Mouse (Mus musculus) CH12.LX (cell line): ENCODE data around the gene Ubqln1. TPM values are rescaled to one million over a fixed set of nuclear protein-coding genes. Genes with fewer than 3 reads are reported as not detected.

Experiments
- DNase-seq: peaks from one replicate; pipeline ENCODE4 v3.0.0-alpha.2; 2013; ENCODE audit errors: extremely low read depth
- H3K27ac ChIP-seq: 2 replicates; pipeline ENCODE4 v1.5.1; 2012; ENCODE audit warnings: low read depth, mild to moderate bottlenecking, control low read depth, moderate library complexity; ENCODE audit not compliant: insufficient read depth
- H3K27me3 ChIP-seq: replicated peaks from 2 replicates; pipeline ENCODE3; 2012; ENCODE audit warnings: inconsistent platforms
- H3K36me3 ChIP-seq, 2 experiments: replicated peaks in 1 of 2; 2 replicates each; pipeline versions ENCODE3 to v1.6.1; 2012; ENCODE audit warnings: inconsistent platforms in 1 of 2, low read length in 1 of 2, mild to moderate bottlenecking in 1 of 2, mixed read lengths in 1 of 2, moderate library complexity in 1 of 2; ENCODE audit not compliant: control insufficient read depth in 1 of 2, insufficient read depth in 1 of 2
- H3K4me1 ChIP-seq, 2 experiments: 2 replicates each; pipeline ENCODE4 v1.6.1; 2012; ENCODE audit warnings: inconsistent platforms in 1 of 2, moderate library complexity in 1 of 2; ENCODE audit not compliant: insufficient read depth in 2 of 2, control insufficient read depth in 1 of 2
- H3K4me2 ChIP-seq: 2 replicates; pipeline ENCODE4 v1.6.1; 2012; ENCODE audit warnings: low read depth, mild to moderate bottlenecking, control low read depth; ENCODE audit not compliant: poor library complexity, insufficient read depth, severe bottlenecking
- H3K4me3 ChIP-seq, 3 experiments: fragments of 150-350 bp in 1 of 3; sonication (generic) in 1 of 3; replicated peaks in 1 of 3; 2 replicates each; pipeline versions ENCODE3 to v1.5.1; 2011 to 2012; ENCODE audit warnings: low read depth in 2 of 3, low read length in 2 of 3, mild to moderate bottlenecking in 2 of 3, moderate library complexity in 2 of 3, control low read depth in 1 of 3, improper control_type of control experiment in 1 of 3, inconsistent platforms in 1 of 3, mixed read lengths in 1 of 3; ENCODE audit not compliant: poor library complexity in 1 of 3
- H3K79me2 ChIP-seq: replicated peaks from 2 replicates; pipeline ENCODE4 v1.6.1; 2012; ENCODE audit warnings: mild to moderate bottlenecking, moderate library complexity; ENCODE audit not compliant: control insufficient read depth, poor library complexity, insufficient read depth, severe bottlenecking; ENCODE audit errors: extremely low read depth
- H3K9ac ChIP-seq: 2 replicates; pipeline ENCODE4 v1.6.1; 2012; ENCODE audit warnings: low read depth, mild to moderate bottlenecking, control low read depth, moderate library complexity; ENCODE audit not compliant: insufficient read depth
- H3K9me3 ChIP-seq: replicated peaks from 2 replicates; pipeline ENCODE3; 2012; ENCODE audit warnings: low read length, inconsistent platforms, mixed read lengths
- EP300 ChIP-seq: IDR thresholded peaks from 2 replicates; pipeline ENCODE4 v1.6.1; 2011; ENCODE audit warnings: low read length, improper control_type of control experiment
- ETS1 ChIP-seq: conservative IDR thresholded peaks from 2 replicates; pipeline ENCODE4 v1.6.1; 2012; ENCODE audit warnings: low read depth, mild to moderate bottlenecking, inconsistent platforms, low read length, improper control_type of control experiment, moderate library complexity
- GABPA ChIP-seq: IDR thresholded peaks from 2 replicates; pipeline ENCODE4 v1.6.1; 2012; ENCODE audit warnings: low read depth, low read length, improper control_type of control experiment, inconsistent platforms; ENCODE audit not compliant: insufficient replicate concordance
- HCFC1 ChIP-seq: IDR thresholded peaks from 2 replicates; pipeline ENCODE4 v1.6.1; 2012; ENCODE audit warnings: low read depth, mild to moderate bottlenecking, inconsistent platforms, low read length, improper control_type of control experiment
- IRF4 ChIP-seq: IDR thresholded peaks from 2 replicates; pipeline ENCODE4 v1.6.1; 2014; ENCODE audit warnings: low read depth, mild to moderate bottlenecking, inconsistent platforms, low read length, improper control_type of control experiment
- JUN ChIP-seq: IDR thresholded peaks from 2 replicates; pipeline ENCODE4 v1.6.1; 2011; ENCODE audit warnings: low read depth, mild to moderate bottlenecking, low read length, improper control_type of control experiment, moderate library complexity; ENCODE audit not compliant: insufficient read depth
- JUND ChIP-seq: conservative IDR thresholded peaks from 2 replicates; pipeline ENCODE4 v1.6.1; 2011; ENCODE audit warnings: low read depth, low read length, improper control_type of control experiment
- MAFK ChIP-seq: IDR thresholded peaks from 2 replicates; pipeline ENCODE4 v1.6.1; 2011; ENCODE audit warnings: low read length, improper control_type of control experiment; ENCODE audit not compliant: insufficient replicate concordance
- MAX ChIP-seq: IDR thresholded peaks from 2 replicates; pipeline ENCODE4 v1.6.1; 2011; ENCODE audit warnings: low read length, improper control_type of control experiment
- MAZ ChIP-seq: IDR thresholded peaks from 2 replicates; pipeline ENCODE4 v1.6.1; 2012; ENCODE audit warnings: low read depth, mild to moderate bottlenecking, inconsistent platforms, low read length, improper control_type of control experiment, moderate library complexity
- MEF2A ChIP-seq: IDR thresholded peaks from 2 replicates; pipeline ENCODE4 v1.6.1; 2014; ENCODE audit warnings: low read depth, mild to moderate bottlenecking, inconsistent platforms, low read length, improper control_type of control experiment, borderline replicate concordance
- NELFE ChIP-seq: IDR thresholded peaks from 2 replicates; pipeline ENCODE4 v1.6.1; 2011; ENCODE audit warnings: low read depth, low read length, improper control_type of control experiment
- PAX5 ChIP-seq: IDR thresholded peaks from 2 replicates; pipeline ENCODE4 v1.6.1; 2012; ENCODE audit warnings: low read length, inconsistent platforms, mixed read lengths
- POLR2A ChIP-seq: IDR thresholded peaks from 2 replicates; pipeline ENCODE4 v1.6.1; 2011; ENCODE audit warnings: low read depth, mild to moderate bottlenecking, improper control_type of control experiment, low read length
- RAD21 ChIP-seq: IDR thresholded peaks from 2 replicates; pipeline ENCODE4 v1.6.1; 2011; ENCODE audit warnings: low read depth, mild to moderate bottlenecking, low read length, improper control_type of control experiment, moderate library complexity
- RCOR1 ChIP-seq: conservative IDR thresholded peaks from 2 replicates; pipeline ENCODE4 v1.6.1; 2012; ENCODE audit warnings: low read depth, mild to moderate bottlenecking, inconsistent platforms, low read length, improper control_type of control experiment
- SIN3A ChIP-seq: IDR thresholded peaks from 2 replicates; pipeline ENCODE4 v1.6.1; 2012; ENCODE audit warnings: low read length, improper control_type of control experiment, inconsistent platforms
- TBP ChIP-seq: conservative IDR thresholded peaks from 2 replicates; pipeline ENCODE4 v1.6.1; 2011; ENCODE audit warnings: low read depth, low read length, improper control_type of control experiment
- TCF12 ChIP-seq: IDR thresholded peaks from 2 replicates; pipeline ENCODE4 v1.6.1; 2014; ENCODE audit warnings: low read depth, mild to moderate bottlenecking, inconsistent platforms, low read length, improper control_type of control experiment
- UBTF ChIP-seq: IDR thresholded peaks from 2 replicates; pipeline ENCODE4 v1.6.1; 2012; ENCODE audit warnings: low read depth, mild to moderate bottlenecking, inconsistent platforms, low read length, improper control_type of control experiment, moderate library complexity
- ZKSCAN1 ChIP-seq: IDR thresholded peaks from 2 replicates; pipeline ENCODE4 v1.6.1; 2012; ENCODE audit warnings: low read depth, inconsistent platforms, low read length, improper control_type of control experiment, borderline replicate concordance
- dilution Hi-C: fragments of 300-500 bp; cut with MboI; formaldehyde crosslinking; loops from 2 replicates; pipeline ENCODE4 v1.14.3; 2020; ENCODE audit warnings: low sequenced_read_pairs; ENCODE audit not compliant: extremely low pct_unique_long_range_greater_than_20kb, extremely low pct_ligation_motif_present
- in situ Hi-C: fragments of 300-500 bp; cut with MboI; formaldehyde crosslinking; loops from 3 replicates; pipeline ENCODE4 v1.14.3; 2019; ENCODE audit warnings: low sequenced_read_pairs, low pct_ligation_motif_present, low pct_unique_long_range_greater_than_20kb, mixed read lengths
- polyA plus RNA-seq: library from polyadenylated mRNA; unstranded; fragments of >175 nt; gene quantifications from 2 replicates; pipeline ENCODE4 v1.2.1, GENCODE M21; 2012; ENCODE audit warnings: low read depth; ENCODE audit not compliant: insufficient read length
- total RNA-seq, 2 experiments: library from RNA; depleted of rRNA; stranded (reverse); fragments of 300-350 nt in 1 of 2; fragments of >200 nt in 1 of 2; gene quantifications; 2 replicates each; pipeline ENCODE4 v1.2.3; 2012 to 2014

Gene Ubqln1
- total and polyA plus RNA-seq, 3 experiments = 58.5 to 166 (median 130) TPM

- H3K4me2 ChIP-seq = no peak overlapping the region
- no peak for DNase-seq
- no peaks in the 10 kb centered on the region for H3K27me3 ChIP-seq
- H3K9me3 ChIP-seq = no peaks in the 10 kb centered on the region
- TF ChIP-seq RAD21 = no peak
- no peak for TF ChIP-seq RCOR1
- no peak for TF ChIP-seq MAFK
- no peak for TF ChIP-seq HCFC1
- no peak for TF ChIP-seq GABPA
- TF ChIP-seq EP300 = no peak
- dilution Hi-C loops (no loop called here), in situ Hi-C loops (no loop called here)
- H3K4me3 ChIP-seq = no peak overlapping the region
- no peaks in the 10 kb centered on the region for H3K4me1 ChIP-seq
- no peak overlapping the region for H3K9ac ChIP-seq
- no peaks in the 10 kb centered on the region for H3K79me2 ChIP-seq
- no peak overlapping the region for H3K27ac ChIP-seq
- peaks cover 50 to 89% of the 10 kb centered on the region in 2 experiments for H3K36me3 ChIP-seq
These were observed 39.3 kb downstream of the Ubqln1 start for GRCm38 (mm10) chr13:58176105-58176504.

- Histone ChIP-seq H3K4me2 (no peak overlapping the region), H3K36me3 (peaks cover 20 to 71% of the 10 kb centered on the region in 2 experiments), H3K27me3 (no peaks in the 10 kb centered on the region), H3K4me1 (no peaks in the 10 kb centered on the region), H3K27ac (no peak overlapping the region), H3K4me3 (no peak overlapping the region), H3K79me2 (no peaks in the 10 kb centered on the region), H3K9me3 (peaks cover 3% of the 10 kb centered on the region), H3K9ac (no peak overlapping the region)
- in situ Hi-C loops = no loop called here
- DNase-seq = no peak
- TF ChIP-seq SIN3A = no peak
- no peak for TF ChIP-seq MAX
- TF ChIP-seq TCF12 = no peak
- no peak for TF ChIP-seq JUND
- no peak for TF ChIP-seq PAX5
- no peak for TF ChIP-seq RCOR1
- no peak for TF ChIP-seq MAZ
- TF ChIP-seq MEF2A = no peak
- TF ChIP-seq POLR2A = no peak
- TF ChIP-seq EP300 = no peak
- TF ChIP-seq NELFE = no peak
- no peak for TF ChIP-seq JUN
- no peak for TF ChIP-seq TBP
- no peak for TF ChIP-seq IRF4
- TF ChIP-seq UBTF = no peak
- no peak for TF ChIP-seq ZKSCAN1
- no peak for TF ChIP-seq HCFC1
- no peak for TF ChIP-seq ETS1
- dilution Hi-C loops = no loop called here
These were observed 47.3 kb downstream of the Ubqln1 start for GRCm38 (mm10) chr13:58168119-58168518.
